Mouse (Mus musculus) embryonic facial prominence, embryonic 11.5 days (tissue): ENCODE measurements at regions not wholly inside any gene's neighbourhood (a gene's known extent, or its start where the extent isn't known, plus 50 kb on each side); places are given as distances from the start of the nearest gene placed in this dataset.

Experiments used
- ATAC-seq: fragments of 200-750 bp; cut with Nextera tagmentation; replicated peaks from 2 replicates; pipeline ENCODE4 v1.8.0; 2017; ENCODE audit warnings: low read depth; ENCODE audit not compliant: insufficient number of reproducible peaks, low FRiP score, low TSS enrichment
- DNase-seq: peaks from one replicate; pipeline ENCODE4 v3.0.0-alpha.2; 2015; ENCODE audit warnings: low spot score
- H3K27ac ChIP-seq: fragments of 300-500 bp; sonication (generic); replicated peaks from 2 replicates; pipeline ENCODE4 v1.5.1; 2014; ENCODE audit warnings: mild to moderate bottlenecking, low read depth, low read length, control low read depth
- H3K27me3 ChIP-seq: fragments of 300-500 bp; sonication (generic); 2 replicates; pipeline ENCODE4 v1.6.1; 2014; ENCODE audit warnings: mild to moderate bottlenecking, low read length, moderate library complexity, mixed read lengths; ENCODE audit not compliant: control insufficient read depth, insufficient read depth
- H3K36me3 ChIP-seq: fragments of 300-500 bp; sonication (generic); replicated peaks from 2 replicates; pipeline ENCODE4 v1.6.1; 2014; ENCODE audit warnings: low read depth, mild to moderate bottlenecking, low read length, moderate library complexity, mixed read lengths; ENCODE audit not compliant: control insufficient read depth, insufficient read depth
- H3K4me1 ChIP-seq: fragments of 300-500 bp; sonication (generic); 2 replicates; pipeline ENCODE4 v1.6.1; 2014; ENCODE audit warnings: low read length, mixed read lengths; ENCODE audit not compliant: control insufficient read depth, insufficient read depth
- H3K4me2 ChIP-seq: fragments of 300-500 bp; sonication (generic); 2 replicates; pipeline ENCODE4 v1.6.1; 2014; ENCODE audit warnings: low read depth, mild to moderate bottlenecking, control low read depth, low read length, moderate library complexity
- H3K4me3 ChIP-seq: fragments of 300-500 bp; sonication (generic); 2 replicates; pipeline ENCODE4 v1.5.1; 2014; ENCODE audit warnings: low read depth, low read length, control low read depth
- H3K9ac ChIP-seq: fragments of 300-500 bp; sonication (generic); replicated peaks from 2 replicates; pipeline ENCODE4 v1.6.1; 2014; ENCODE audit warnings: mild to moderate bottlenecking, control low read depth, low read length
- H3K9me3 ChIP-seq: fragments of 300-500 bp; sonication (generic); replicated peaks from 2 replicates; pipeline ENCODE4 v1.6.1; 2016; ENCODE audit warnings: mild to moderate bottlenecking, low read length, inconsistent platforms, mixed read lengths; ENCODE audit not compliant: control insufficient read depth
- WGBS: fragments of 180-500 bp; shearing (Covaris S2); extraction: QIAGEN DNeasy Blood & Tissue Kit; methylation state at CpG from one replicate; pipeline ENCODE4 v1.1.7; 2014; 5-methylcytosine and 5-hydroxymethylcytosine counted together

GRCm38 (mm10) chr9:31542909-31543690 lies 78.8 kb upstream of the Tmem45b start:
- Histone ChIP-seq H3K4me3 (no peak overlapping the region), H3K9ac (no peak overlapping the region), H3K9me3 (no peaks in the 10 kb centered on the region), H3K4me1 (no peaks in the 10 kb centered on the region), H3K36me3 (no peaks in the 10 kb centered on the region), H3K27me3 (no peaks in the 10 kb centered on the region), H3K27ac (no peak overlapping the region), H3K4me2 (no peak overlapping the region)
- WGBS = 12% methylated on average over 13 of the region's 13 CpGs
- DNase-seq (peak; percentile 94), ATAC-seq (peak; percentile 84)

- 61% methylated on average over 5 of the region's 5 CpGs for WGBS
- H3K9ac ChIP-seq = no peak overlapping the region
- no peaks in the 10 kb centered on the region for H3K9me3 ChIP-seq
- H3K4me2 ChIP-seq = no peak overlapping the region
- H3K27ac ChIP-seq = no peak overlapping the region
- ATAC-seq (no peak), DNase-seq (no peak)
- no peaks in the 10 kb centered on the region for H3K4me1 ChIP-seq
- no peaks in the 10 kb centered on the region for H3K27me3 ChIP-seq
- H3K36me3 ChIP-seq = no peaks in the 10 kb centered on the region
- H3K4me3 ChIP-seq = no peak overlapping the region
These were observed 77.4 kb upstream of the Tmem45b start for GRCm38 (mm10) chr9:31541615-31542191.

- Histone ChIP-seq H3K4me1 (no peaks in the 10 kb centered on the region), H3K27me3 (no peaks in the 10 kb centered on the region), H3K9me3 (no peaks in the 10 kb centered on the region), H3K4me2 (no peak overlapping the region), H3K36me3 (no peaks in the 10 kb centered on the region), H3K27ac (no peak overlapping the region), H3K4me3 (no peak overlapping the region), H3K9ac (no peak overlapping the region)
- DNase-seq (no peak), ATAC-seq (no peak)
- 85% methylated on average over 11 of the region's 11 CpGs for WGBS
These were observed 74.4 kb upstream of the Tmem45b start for GRCm38 (mm10) chr9:31538458-31539210.

GRCm38 (mm10) chr9:31529021-31529420 lies 64.8 kb upstream of the Tmem45b start:
- H3K27ac ChIP-seq = no peak overlapping the region
- DNase-seq = no peak
- 58% methylated on average over 6 of the region's 6 CpGs for WGBS
- H3K9me3 ChIP-seq = no peaks in the 10 kb centered on the region
- no peaks in the 10 kb centered on the region for H3K27me3 ChIP-seq
- H3K36me3 ChIP-seq = no peaks in the 10 kb centered on the region
- H3K4me1 ChIP-seq = no peaks in the 10 kb centered on the region
- H3K4me2 ChIP-seq = no peak overlapping the region
- no peak overlapping the region for H3K4me3 ChIP-seq
- no peak for ATAC-seq
- H3K9ac ChIP-seq = no peak overlapping the region

- no peak overlapping the region for H3K4me2 ChIP-seq
- H3K4me1 ChIP-seq = no peaks in the 10 kb centered on the region
- H3K9ac ChIP-seq = no peak overlapping the region
- 82% methylated on average over 2 of the region's 2 CpGs for WGBS
- no peak for ATAC-seq
- H3K27ac ChIP-seq = no peak overlapping the region
- no peaks in the 10 kb centered on the region for H3K27me3 ChIP-seq
- no peaks in the 10 kb centered on the region for H3K36me3 ChIP-seq
- H3K4me3 ChIP-seq = no peak overlapping the region
- no peaks in the 10 kb centered on the region for H3K9me3 ChIP-seq
- no peak for DNase-seq
These were observed 63.0 kb upstream of the Tmem45b start for GRCm38 (mm10) chr9:31527216-31527615.
